Mouse (Mus musculus) monocyte, adult 2 months (primary cell): ENCODE measurements around the gene Dph7.
"Not testable (repeated sequence)": the region's sequence is repeated elsewhere in the genome, so short reads cannot be mapped to it uniquely, and the experiment has no call there.

Experiments
- DNase-seq, 2 experiments: peaks; one replicate each; pipeline ENCODE4 v3.0.0; 2022; ENCODE audit warnings: low spot score in 2 of 2, low read depth in 1 of 2

Dph7 gene

DNA sequence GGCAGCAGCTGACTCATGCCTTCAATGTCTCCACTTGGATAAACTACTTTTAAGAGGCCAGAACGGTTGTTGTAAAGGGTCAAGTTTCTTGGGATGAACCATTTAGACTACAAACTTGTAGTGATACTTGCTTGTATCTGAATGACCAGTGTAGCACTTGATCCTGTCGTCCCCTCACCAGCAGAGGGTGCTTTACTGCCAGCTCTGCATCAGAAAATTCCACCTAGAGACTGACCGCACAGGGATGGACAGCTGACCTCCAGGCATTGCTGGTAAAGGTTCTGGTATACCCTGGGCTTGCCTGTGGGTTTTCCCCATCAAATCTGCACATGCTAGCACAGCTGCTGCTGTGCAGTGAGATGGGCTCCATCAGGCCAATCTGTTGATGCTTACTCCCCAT lies 1.3 kb upstream of the Dph7 start:
- DNase-seq, result no peak

DNA sequence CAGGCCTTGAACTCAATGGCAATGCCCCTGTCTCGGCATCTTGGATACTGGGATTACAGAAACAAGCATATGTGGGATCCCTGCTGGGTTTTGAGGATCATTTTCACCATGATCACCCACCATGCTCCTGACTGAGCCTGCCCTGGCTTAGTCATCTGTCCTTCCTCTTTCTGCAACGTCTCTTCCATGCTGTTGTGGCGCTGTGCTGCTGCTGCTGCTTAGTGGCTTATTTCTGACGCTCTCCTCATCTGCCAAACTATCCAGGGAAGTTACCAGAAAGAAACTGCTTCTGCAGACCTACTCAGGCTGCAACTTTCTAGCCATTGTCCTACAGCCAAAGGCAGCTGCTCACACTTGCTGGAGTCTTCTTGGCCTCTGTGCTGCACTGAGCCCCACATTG lies 8.2 kb downstream of the Dph7 start:
- no peak for DNase-seq

GRCm38 (mm10) chr2:24974452-24974851 lies 12.3 kb downstream of the Dph7 start:
- not testable (repeated sequence) for DNase-seq

DNA sequence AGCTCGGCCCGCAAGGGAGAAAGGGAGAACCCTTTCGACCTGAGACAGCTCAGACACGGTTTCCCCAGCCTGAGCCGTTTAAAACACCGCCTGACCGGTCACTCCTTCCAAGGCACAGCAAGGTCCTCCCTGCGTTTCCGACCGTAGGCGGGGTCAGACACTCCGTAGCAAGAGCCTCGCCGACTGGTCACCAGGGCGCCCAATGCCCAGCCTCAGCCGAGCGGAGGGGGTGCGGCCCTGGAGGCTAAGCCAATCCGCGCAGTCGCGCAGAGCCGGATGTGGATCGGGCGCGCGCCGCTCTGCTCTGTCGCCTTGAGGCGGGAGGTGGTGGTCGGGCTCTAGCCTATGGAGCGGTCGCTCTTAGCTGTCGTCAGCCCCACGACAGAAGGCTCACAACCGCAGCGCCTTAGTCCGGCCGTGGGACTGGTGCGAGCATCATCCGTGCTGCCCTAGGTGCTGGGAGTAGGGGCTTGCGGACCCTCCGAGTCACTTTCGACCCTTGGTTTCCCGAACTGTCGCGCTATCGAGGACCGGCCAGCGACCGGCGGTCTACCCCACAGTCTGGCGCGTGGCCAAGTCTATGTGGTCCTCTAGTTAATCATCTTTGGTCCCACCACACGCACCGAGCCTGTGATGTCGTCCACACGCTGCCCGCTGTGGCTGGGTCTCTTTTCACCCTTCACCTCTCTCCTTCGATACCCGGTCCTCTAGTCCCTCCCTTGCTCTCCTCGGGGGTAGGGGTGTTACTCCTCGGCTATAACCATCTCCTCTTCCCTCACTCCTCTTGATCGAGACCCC lies 12.9 kb downstream of the Dph7 start, which contains the start of gene Mrpl41:
TSS of gene Mrpl41 (minus strand) at position 193 of the 798 bp plus-strand sequence.
- peak; percentile 93 for DNase-seq

GRCm38 (mm10) chr2:24975704-24976297 lies 13.6 kb downstream of the Dph7 start, which contains the start of gene Pnpla7:
Pnpla7 (plus strand) TSS chr2:24976033.
- DNase-seq, result peak; percentile 84 to 90

- DNase-seq, result peak; percentile 21 to 40
These were observed 14.8 kb downstream of the Dph7 start for GRCm38 (mm10) chr2:24976960-24977359.

GRCm38 (mm10) chr2:24987762-24988161 lies 25.6 kb downstream of the Dph7 start:
- no peak for DNase-seq

DNA sequence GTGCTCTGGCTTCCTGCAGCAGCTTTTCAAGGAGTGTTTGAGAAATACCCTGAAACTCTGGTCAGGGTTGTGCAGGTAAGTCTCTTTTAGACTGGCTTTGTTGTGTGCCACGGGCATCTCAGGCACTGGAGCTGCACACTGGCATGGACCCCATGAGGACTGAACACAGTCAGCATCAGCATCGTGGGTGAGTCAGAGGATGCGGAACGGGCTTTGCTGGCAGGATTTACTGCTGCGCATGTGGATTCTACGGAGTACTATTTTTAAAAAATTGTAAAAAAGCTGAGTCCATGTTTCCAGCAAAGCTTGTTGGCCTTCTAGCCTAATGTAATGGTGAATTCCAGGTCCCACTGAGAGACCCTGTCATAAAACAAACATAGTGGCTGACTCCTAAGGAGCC lies 33.1 kb downstream of the Dph7 start:
- DNase-seq, result no peak

DNA sequence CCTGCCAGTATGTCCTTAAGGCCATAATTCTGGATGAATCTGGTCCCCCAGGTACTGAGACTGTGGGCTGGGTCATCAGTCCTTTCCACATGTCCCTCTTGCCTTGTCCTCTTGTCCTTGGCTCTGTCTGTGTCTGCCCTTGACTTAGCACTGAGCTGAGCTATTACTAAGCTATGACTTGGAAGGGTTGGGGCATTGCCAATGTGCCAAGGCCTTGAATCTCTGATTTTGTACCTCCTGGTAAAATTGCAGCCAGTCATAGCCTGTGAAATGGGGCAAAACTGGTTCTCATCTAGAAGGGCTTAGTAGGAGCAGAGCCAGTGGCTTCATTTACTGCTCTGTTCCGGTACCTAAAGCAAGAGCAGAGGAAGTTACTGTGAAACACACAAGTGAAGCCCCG lies 34.3 kb downstream of the Dph7 start:
- no peak for DNase-seq

DNA sequence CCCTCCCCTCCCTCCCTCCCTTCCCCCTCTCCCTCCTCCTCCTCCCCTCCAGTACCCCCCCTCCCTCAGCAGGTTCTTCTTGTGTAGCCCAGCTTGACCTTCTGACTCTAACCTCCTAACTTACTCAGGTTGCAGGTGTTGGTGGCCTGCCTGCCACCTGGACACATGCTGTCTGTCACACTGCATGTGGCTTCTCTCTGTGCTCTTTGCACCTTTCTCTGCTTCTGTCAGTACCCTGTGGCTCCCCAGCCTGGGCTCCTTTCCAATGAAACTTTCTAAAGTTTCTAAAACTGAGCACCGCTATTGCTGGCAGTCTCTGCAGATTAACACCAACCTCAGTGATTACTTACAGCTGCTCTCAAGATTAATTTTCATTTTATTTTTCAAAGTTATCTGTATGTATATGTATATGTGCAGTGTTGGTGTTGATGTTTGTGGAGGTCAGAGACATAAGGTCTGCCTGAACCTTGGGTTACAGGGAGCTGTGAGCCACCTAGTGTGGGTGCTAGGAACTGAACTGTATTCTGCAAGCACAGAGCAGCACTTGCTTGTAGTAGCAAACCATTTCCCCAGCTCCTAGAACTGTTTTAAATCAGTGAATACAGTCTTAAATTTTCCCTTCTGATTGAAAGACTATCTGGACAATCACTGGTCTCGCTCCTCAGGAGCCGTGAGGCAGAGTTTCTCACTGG lies 38.5 kb downstream of the Dph7 start:
- DNase-seq, result no peak

DNA sequence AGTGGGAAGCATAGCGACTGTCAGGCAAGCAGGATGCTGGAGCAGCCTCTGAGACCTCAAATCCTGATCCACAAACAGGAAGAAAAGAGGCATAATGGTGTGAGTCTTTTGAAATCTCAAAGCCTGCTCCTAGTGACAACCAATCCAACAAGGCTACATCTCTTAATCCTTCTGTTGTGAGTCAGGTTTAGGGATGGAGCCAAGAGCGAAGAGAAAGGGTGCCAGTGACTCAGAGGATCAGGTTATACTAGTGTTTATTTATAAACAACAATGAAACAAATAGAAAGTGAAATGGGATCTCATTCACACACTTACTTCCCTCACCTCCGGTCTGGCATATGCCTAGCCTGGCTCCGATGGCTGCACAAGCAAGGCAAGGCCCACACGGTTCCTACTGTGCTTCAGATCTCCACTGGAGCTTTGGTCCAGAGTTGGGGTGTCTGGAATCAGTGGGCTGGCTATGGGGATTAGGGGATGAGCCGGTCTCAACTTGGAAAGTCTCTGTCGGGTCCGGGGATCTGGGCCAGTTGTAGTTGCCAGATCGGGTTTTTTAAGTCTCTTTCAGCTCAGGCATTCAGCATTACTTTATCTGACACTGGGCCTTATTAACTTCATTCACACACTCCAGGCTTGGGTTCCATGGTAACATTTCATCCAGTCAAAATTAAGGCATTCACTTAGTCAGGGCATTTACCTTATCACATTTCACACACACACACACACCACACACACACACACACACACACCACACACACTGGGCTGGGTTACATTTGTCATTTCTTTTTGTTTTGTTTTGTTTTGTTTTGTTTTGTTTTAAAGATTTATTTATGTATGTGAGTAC lies 42.0 kb downstream of the Dph7 start:
- no peak for DNase-seq

GRCm38 (mm10) chr2:25006767-25007166 lies 44.6 kb downstream of the Dph7 start:
- DNase-seq, result no peak

DNA sequence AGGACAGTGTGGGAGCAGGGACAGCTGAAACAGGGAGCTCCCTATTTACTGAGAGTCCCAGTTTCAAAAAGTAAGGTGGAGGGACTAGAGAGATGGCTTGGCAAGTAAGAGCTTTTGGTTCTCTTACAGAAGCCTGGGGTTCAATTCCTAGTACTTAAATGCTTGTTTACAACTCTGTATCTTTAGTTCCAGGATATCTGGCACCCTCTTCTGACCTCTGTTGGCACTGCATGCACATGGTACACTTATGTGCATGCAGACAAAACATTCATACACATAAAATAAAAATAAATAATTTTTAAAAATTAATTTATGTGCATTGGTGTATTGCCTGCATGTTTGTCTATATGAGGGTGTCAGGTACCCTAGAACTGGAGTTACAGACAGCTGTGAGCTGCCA lies 46.0 kb downstream of the Dph7 start:
- DNase-seq, result no peak
